Mouse (Mus musculus) v-Abl transformed pro-B cells (cell line): Measurements from ENCODE around the gene Rap1a.

ENCODE experiments used
- in situ Hi-C, 2 experiments: fragments of 400-800 bp; cut with MboI; formaldehyde crosslinking; loops; one replicate each; pipeline ENCODE4 v1.15.1; 2025; ENCODE audit not compliant: unreplicated experiment in 2 of 2

Rap1a gene

GRCm38 (mm10) chr3:105771534-105771933, 29.6 kb downstream of the Rap1a start:
- in situ Hi-C loops, result loop anchor here (5.0 to 10.0 kb wide), 2 partner anchors 87 to 121 kb away; partner anchors contain the start of gene Ddx20 (in 1 of the 2)

- in situ Hi-C loops, result loop anchor here (5.0 to 10.0 kb wide), 2 partner anchors 86 to 121 kb away; partner anchors contain the start of gene Ddx20 (in 1 of the 2)
Observed at GRCm38 (mm10) chr3:105770836-105771235, 30.3 kb downstream of the Rap1a start.

- in situ Hi-C loops, result loop anchor here in 1 of 2 experiments (5.0 kb wide), 1 partner anchor 82 kb away; the partner anchor contains the start of gene Ddx20
Observed at GRCm38 (mm10) chr3:105769380-105769779, 31.8 kb downstream of the Rap1a start.

GRCm38 (mm10) chr3:105768529-105768928, 32.6 kb downstream of the Rap1a start:
- in situ Hi-C loops, result loop anchor here in 1 of 2 experiments (5.0 kb wide), 1 partner anchor 81 kb away; the partner anchor contains the start of gene Ddx20

- in situ Hi-C loops, result no loop called here
Observed at GRCm38 (mm10) chr3:105763132-105763851, 37.8 kb downstream of the Rap1a start.

- in situ Hi-C loops, result no loop called here
Observed at GRCm38 (mm10) chr3:105760063-105760462, 41.1 kb downstream of the Rap1a start.

- in situ Hi-C loops, result no loop called here
Observed at GRCm38 (mm10) chr3:105758658-105759057, 42.5 kb downstream of the Rap1a start.

GRCm38 (mm10) chr3:105758098-105758497, 43.0 kb downstream of the Rap1a start:
- in situ Hi-C loops, result no loop called here

GRCm38 (mm10) chr3:105757323-105758083, 43.6 kb downstream of the Rap1a start:
- in situ Hi-C loops, result no loop called here

- in situ Hi-C loops, result no loop called here
Observed at GRCm38 (mm10) chr3:105756505-105756904, 44.6 kb downstream of the Rap1a start.

GRCm38 (mm10) chr3:105755123-105755522, 46.0 kb downstream of the Rap1a start:
- in situ Hi-C loops, result no loop called here

GRCm38 (mm10) chr3:105754184-105754583, 47.0 kb downstream of the Rap1a start:
- in situ Hi-C loops, result no loop called here

GRCm38 (mm10) chr3:105750810-105751209, 50.3 kb downstream of the Rap1a start:
- in situ Hi-C loops, result no loop called here

GRCm38 (mm10) chr3:105746542-105746941, 54.6 kb downstream of the Rap1a start:
- in situ Hi-C loops, result no loop called here

- in situ Hi-C loops, result no loop called here
Observed at GRCm38 (mm10) chr3:105737666-105738065, 63.5 kb downstream of the Rap1a start.

GRCm38 (mm10) chr3:105737070-105737469, 64.1 kb downstream of the Rap1a start:
- in situ Hi-C loops, result no loop called here

GRCm38 (mm10) chr3:105736148-105736547, 65.0 kb downstream of the Rap1a start:
- in situ Hi-C loops, result no loop called here

- in situ Hi-C loops, result no loop called here
Observed at GRCm38 (mm10) chr3:105735285-105735684, 65.9 kb downstream of the Rap1a start.

GRCm38 (mm10) chr3:105733538-105733937, 67.6 kb downstream of the Rap1a start:
- in situ Hi-C loops, result no loop called here

- in situ Hi-C loops, result no loop called here
Observed at GRCm38 (mm10) chr3:105732360-105732759, 68.8 kb downstream of the Rap1a start.

GRCm38 (mm10) chr3:105726037-105726436, 75.1 kb downstream of the Rap1a start:
- in situ Hi-C loops, result no loop called here
